Mouse (Mus musculus) monocyte, adult 5-6 weeks (primary cell): ENCODE measurements around the gene Kcnh3. TPM values are rescaled to one million over a fixed set of nuclear protein-coding genes. Genes with fewer than 3 reads are reported as not detected.

Experiments used
- ATAC-seq: fragments of 153-309, 156-312 bp; replicated peaks from 2 replicates; pipeline ENCODE4 v1.8.0; 2017; ENCODE audit warnings: mild to moderate bottlenecking; ENCODE audit not compliant: low TSS enrichment, insufficient number of reproducible peaks, severe bottlenecking, poor library complexity, low FRiP score
- total RNA-seq: library from RNA; stranded (forward); fragments of 200-1000, 200-491, 200-594 nt; gene quantifications from 3 replicates; pipeline ENCODE4 v1.2.3, GENCODE M21; 2017

Kcnh3 gene
- not detected in 3 replicates for total RNA-seq

- ATAC-seq: no peak
Measured at GRCm38 (mm10) chr15:99224208-99224911, at the start of gene Kcnh3. Gene Kcnh3, plus strand, starts transcription at chr15:99224861.

- no peak for ATAC-seq
Measured at GRCm38 (mm10) chr15:99179639-99180038, 45.0 kb upstream of the Kcnh3 start.

GRCm38 (mm10) chr15:99184217-99184914, 40.3 kb upstream of the Kcnh3 start:
- no peak for ATAC-seq

GRCm38 (mm10) chr15:99194358-99194757, 30.3 kb upstream of the Kcnh3 start:
- no peak for ATAC-seq

- no peak for ATAC-seq
Measured at GRCm38 (mm10) chr15:99195043-99195442, 29.6 kb upstream of the Kcnh3 start.

- ATAC-seq: no peak
Measured at GRCm38 (mm10) chr15:99198761-99199160, 25.9 kb upstream of the Kcnh3 start.

- no peak for ATAC-seq
Measured at GRCm38 (mm10) chr15:99205959-99206358, 18.7 kb upstream of the Kcnh3 start.

GRCm38 (mm10) chr15:99213183-99213582, 11.5 kb upstream of the Kcnh3 start:
- ATAC-seq: no peak

- ATAC-seq: no peak
Measured at GRCm38 (mm10) chr15:99214941-99215340, 9.7 kb upstream of the Kcnh3 start.

- ATAC-seq: no peak
Measured at GRCm38 (mm10) chr15:99215741-99216463, 8.8 kb upstream of the Kcnh3 start.

- ATAC-seq: no peak
Measured at GRCm38 (mm10) chr15:99217630-99218029, 7.0 kb upstream of the Kcnh3 start.

- ATAC-seq: no peak
Measured at GRCm38 (mm10) chr15:99221315-99221952, 3.2 kb upstream of the Kcnh3 start.

GRCm38 (mm10) chr15:99222794-99223584, 1.7 kb upstream of the Kcnh3 start:
- no peak for ATAC-seq

GRCm38 (mm10) chr15:99223585-99224207, 965 bp upstream of the Kcnh3 start:
- no peak for ATAC-seq

GRCm38 (mm10) chr15:99225081-99225810, 585 bp downstream of the Kcnh3 start:
- no peak for ATAC-seq

GRCm38 (mm10) chr15:99226090-99226489, 1.4 kb downstream of the Kcnh3 start:
- no peak for ATAC-seq

GRCm38 (mm10) chr15:99231998-99232397, 7.3 kb downstream of the Kcnh3 start:
- no peak for ATAC-seq
